Mouse (Mus musculus) limb, embryonic 13.5 days (tissue): Measurements from ENCODE around the gene Cpsf4l. TPM values are rescaled to one million over a fixed set of nuclear protein-coding genes. Genes with fewer than 3 reads are reported as not detected.

ENCODE experiments used
- ATAC-seq: fragments of 200-750 bp; cut with Nextera tagmentation; 2 replicates; pipeline ENCODE4 v1.8.0; 2017; ENCODE audit warnings: low read depth, moderate number of reproducible peaks, moderate TSS enrichment; ENCODE audit not compliant: low FRiP score
- H3K27ac ChIP-seq: fragments of 300-500 bp; sonication (generic); 2 replicates; pipeline ENCODE4 v1.5.1; 2015; ENCODE audit warnings: inconsistent platforms, mild to moderate bottlenecking, moderate library complexity
- H3K27me3 ChIP-seq: fragments of 300-500 bp; sonication (generic); 2 replicates; pipeline ENCODE4 v1.6.1; 2015; ENCODE audit warnings: mild to moderate bottlenecking, inconsistent platforms
- H3K36me3 ChIP-seq: fragments of 300-500 bp; sonication (generic); 2 replicates; pipeline ENCODE4 v1.6.1; 2015; ENCODE audit warnings: inconsistent platforms, mild to moderate bottlenecking, moderate library complexity
- H3K4me1 ChIP-seq: fragments of 300-500 bp; sonication (generic); 2 replicates; pipeline ENCODE4 v1.6.1; 2015; ENCODE audit warnings: inconsistent platforms
- H3K4me2 ChIP-seq: fragments of 300-500 bp; sonication (generic); replicated peaks from 2 replicates; pipeline ENCODE4 v1.6.1; 2015; ENCODE audit warnings: inconsistent platforms, mild to moderate bottlenecking, moderate library complexity
- H3K4me3 ChIP-seq: fragments of 300-500 bp; sonication (generic); 2 replicates; pipeline ENCODE4 v1.5.1; 2015; ENCODE audit warnings: moderate library complexity, mild to moderate bottlenecking, inconsistent platforms
- H3K9ac ChIP-seq: fragments of 300-500 bp; sonication (generic); 2 replicates; pipeline ENCODE4 v1.6.1; 2015; ENCODE audit warnings: mild to moderate bottlenecking, inconsistent platforms
- H3K9me3 ChIP-seq: fragments of 300-500 bp; sonication (generic); 2 replicates; pipeline ENCODE4 v1.6.1; 2016; ENCODE audit warnings: inconsistent platforms
- WGBS: fragments of 180-500 bp; shearing (Covaris S2); methylation state at CpG from one replicate; pipeline ENCODE4 v1.1.7; 2015; 5-methylcytosine and 5-hydroxymethylcytosine counted together
- polyA plus RNA-seq: library from polyadenylated mRNA; unstranded; fragments of >200 nt; fragmentation: Nextera tagmentation; extraction: Ambion mirVana; gene quantifications from 2 replicates; pipeline ENCODE4 v1.2.1, GENCODE M21; 2015

Gene Cpsf4l
- polyA plus RNA-seq, 1 experiment from 2014 or later: 0.70 TPM

- Histone ChIP-seq H3K27me3 (no peaks in the 10 kb centered on the region), H3K4me3 (peak overlapping the region; percentile 87), H3K9me3 (no peaks in the 10 kb centered on the region), H3K36me3 (peaks cover 27% of the 10 kb centered on the region), H3K9ac (peak overlapping the region; percentile 94), H3K4me2 (peak overlapping the region; percentile 93), H3K27ac (peak overlapping the region; percentile 99), H3K4me1 (peaks cover 43% of the 10 kb centered on the region)
- WGBS: 9% methylated on average over 20 of the region's 21 CpGs
- ATAC-seq: no peak
Observed at GRCm38 (mm10) chr11:113748797-113749521, 39.1 kb upstream of the Cpsf4l start.

- Histone ChIP-seq H3K36me3 (peaks cover 37% of the 10 kb centered on the region), H3K4me2 (peak overlapping the region; percentile 93), H3K4me1 (peaks cover 43% of the 10 kb centered on the region), H3K9me3 (peaks cover 4% of the 10 kb centered on the region; the same call in 1 of the 2 replicates), H3K4me3 (peak overlapping the region; percentile 87), H3K9ac (peak overlapping the region; percentile 94), H3K27me3 (no peaks in the 10 kb centered on the region), H3K27ac (peak overlapping the region; percentile 99; the same call in 1 of the 2 replicates)
- WGBS: 68% methylated on average over 11 of the region's 11 CpGs
- ATAC-seq: no peak
Observed at GRCm38 (mm10) chr11:113747725-113748380, 38.0 kb upstream of the Cpsf4l start.

- Histone ChIP-seq H3K4me3 (peak overlapping the region; percentile 20), H3K4me2 (peak overlapping the region; percentile 93), H3K27me3 (no peaks in the 10 kb centered on the region), H3K36me3 (peaks cover 45% of the 10 kb centered on the region), H3K9ac (peak overlapping the region; percentile 36; the same call in 1 of the 2 replicates), H3K9me3 (peaks cover 4% of the 10 kb centered on the region; the same call in 1 of the 2 replicates), H3K27ac (0 out of 2 replicates have a peak overlapping the region, but pooled peaks have one; percentile 33), H3K4me1 (peaks cover 38% of the 10 kb centered on the region)
- 44% methylated on average over 16 of the region's 16 CpGs for WGBS
- no peak for ATAC-seq
Observed at GRCm38 (mm10) chr11:113747056-113747455, 37.2 kb upstream of the Cpsf4l start.

GRCm38 (mm10) chr11:113745961-113746360 is 36.1 kb upstream of the Cpsf4l start:
- ATAC-seq: no peak
- no peak overlapping the region for H3K9ac ChIP-seq
- peaks cover 4% of the 10 kb centered on the region; the same call in 1 of the 2 replicates for H3K9me3 ChIP-seq
- no peak overlapping the region for H3K4me2 ChIP-seq
- 75% methylated on average over 4 of the region's 4 CpGs for WGBS
- peaks cover 50% of the 10 kb centered on the region for H3K36me3 ChIP-seq
- peaks cover 37% of the 10 kb centered on the region for H3K4me1 ChIP-seq
- H3K4me3 ChIP-seq: no peak overlapping the region
- H3K27ac ChIP-seq: no peak overlapping the region
- no peaks in the 10 kb centered on the region for H3K27me3 ChIP-seq

- H3K4me3 ChIP-seq: no peak overlapping the region
- no peak for ATAC-seq
- 96% methylated on average over 1 of the region's 1 CpGs for WGBS
- H3K9me3 ChIP-seq: peaks cover 4% of the 10 kb centered on the region; the same call in 1 of the 2 replicates
- H3K4me1 ChIP-seq: peaks cover 44% of the 10 kb centered on the region
- no peak overlapping the region for H3K27ac ChIP-seq
- no peaks in the 10 kb centered on the region for H3K27me3 ChIP-seq
- H3K4me2 ChIP-seq: no peak overlapping the region
- no peak overlapping the region for H3K9ac ChIP-seq
- H3K36me3 ChIP-seq: peaks cover 64% of the 10 kb centered on the region
Observed at GRCm38 (mm10) chr11:113742998-113743397, 33.2 kb upstream of the Cpsf4l start.

GRCm38 (mm10) chr11:113740100-113740499 is 30.3 kb upstream of the Cpsf4l start:
- no peak for ATAC-seq
- Histone ChIP-seq H3K4me3 (no peak overlapping the region), H3K4me1 (peaks cover 52% of the 10 kb centered on the region), H3K9me3 (peaks cover 4% of the 10 kb centered on the region; the same call in 1 of the 2 replicates), H3K36me3 (peaks cover 56% of the 10 kb centered on the region), H3K27ac (no peak overlapping the region), H3K27me3 (no peaks in the 10 kb centered on the region), H3K9ac (no peak overlapping the region; the same call in 1 of the 2 replicates), H3K4me2 (no peak overlapping the region)
- WGBS: 66% methylated on average over 7 of the region's 7 CpGs

- ATAC-seq: no peak
- H3K9ac ChIP-seq: no peak overlapping the region
- H3K4me3 ChIP-seq: no peak overlapping the region
- no peaks in the 10 kb centered on the region for H3K27me3 ChIP-seq
- WGBS: 86% methylated on average over 8 of the region's 8 CpGs
- peaks cover 4% of the 10 kb centered on the region; the same call in 1 of the 2 replicates for H3K9me3 ChIP-seq
- no peak overlapping the region for H3K27ac ChIP-seq
- H3K4me2 ChIP-seq: no peak overlapping the region
- H3K4me1 ChIP-seq: peaks cover 60% of the 10 kb centered on the region
- peaks cover 53% of the 10 kb centered on the region for H3K36me3 ChIP-seq
Observed at GRCm38 (mm10) chr11:113739213-113739612, 29.4 kb upstream of the Cpsf4l start.

GRCm38 (mm10) chr11:113737912-113738311 is 28.1 kb upstream of the Cpsf4l start:
- H3K9ac ChIP-seq: no peak overlapping the region
- ATAC-seq: no peak
- H3K4me1 ChIP-seq: peaks cover 73% of the 10 kb centered on the region
- peaks cover 42% of the 10 kb centered on the region for H3K36me3 ChIP-seq
- no peak overlapping the region for H3K27ac ChIP-seq
- no peaks in the 10 kb centered on the region for H3K9me3 ChIP-seq
- no peak overlapping the region for H3K4me3 ChIP-seq
- 89% methylated on average over 8 of the region's 8 CpGs for WGBS
- H3K27me3 ChIP-seq: no peaks in the 10 kb centered on the region
- no peak overlapping the region for H3K4me2 ChIP-seq

- WGBS: 88% methylated on average over 3 of the region's 3 CpGs
- no peak for ATAC-seq
- H3K4me3 ChIP-seq: no peak overlapping the region
- H3K9ac ChIP-seq: no peak overlapping the region
- H3K4me2 ChIP-seq: no peak overlapping the region
- no peak overlapping the region for H3K27ac ChIP-seq
- peaks cover 37% of the 10 kb centered on the region for H3K36me3 ChIP-seq
- no peaks in the 10 kb centered on the region for H3K27me3 ChIP-seq
- H3K4me1 ChIP-seq: peaks cover 78% of the 10 kb centered on the region
- H3K9me3 ChIP-seq: no peaks in the 10 kb centered on the region
Observed at GRCm38 (mm10) chr11:113737553-113737854, 27.7 kb upstream of the Cpsf4l start.

GRCm38 (mm10) chr11:113736848-113737552 is 27.2 kb upstream of the Cpsf4l start:
- Histone ChIP-seq H3K9ac (no peak overlapping the region), H3K4me3 (no peak overlapping the region), H3K27me3 (no peaks in the 10 kb centered on the region), H3K36me3 (peaks cover 32% of the 10 kb centered on the region), H3K9me3 (no peaks in the 10 kb centered on the region), H3K4me1 (peaks cover 80% of the 10 kb centered on the region), H3K4me2 (no peak overlapping the region), H3K27ac (no peak overlapping the region)
- ATAC-seq: no peak
- WGBS: 82% methylated on average over 11 of the region's 11 CpGs

GRCm38 (mm10) chr11:113735151-113735550 is 25.3 kb upstream of the Cpsf4l start:
- no peak overlapping the region for H3K4me3 ChIP-seq
- H3K4me1 ChIP-seq: peaks cover 96% of the 10 kb centered on the region
- WGBS: 60% methylated on average over 6 of the region's 6 CpGs
- no peaks in the 10 kb centered on the region for H3K27me3 ChIP-seq
- peak overlapping the region; percentile 25; the same call in 1 of the 2 replicates for H3K9ac ChIP-seq
- H3K27ac ChIP-seq: peak overlapping the region; percentile 28; the same call in 1 of the 2 replicates
- no peak for ATAC-seq
- peaks cover 21% of the 10 kb centered on the region for H3K36me3 ChIP-seq
- no peak overlapping the region for H3K4me2 ChIP-seq
- no peaks in the 10 kb centered on the region for H3K9me3 ChIP-seq
